Mouse (Mus musculus): Measurements from ENCODE around the gene Pitpnc1. TPM values are rescaled to one million over a fixed set of nuclear protein-coding genes. Genes with fewer than 3 reads are reported as not detected.

Pitpnc1 gene
- total RNA-seq, 2 experiments from 2014 or later: 60.0 to 78.1 TPM

GRCm38 (mm10) chr11:107265861-107266260 is 204.6 kb downstream of the Pitpnc1 start:
- DNase-seq: no peak
- intact Hi-C loops (cut with DNase I): no loop called here

GRCm38 (mm10) chr11:107264889-107265615 is 205.4 kb downstream of the Pitpnc1 start:
- peak; percentile 43 to 58 for DNase-seq
- intact Hi-C loops (cut with DNase I): no loop called here

GRCm38 (mm10) chr11:107263838-107264237 is 206.7 kb downstream of the Pitpnc1 start:
- DNase-seq: no peak
- intact Hi-C loops (cut with DNase I): no loop called here

GRCm38 (mm10) chr11:107259428-107259827 is 211.1 kb downstream of the Pitpnc1 start:
- DNase-seq: no peak
- intact Hi-C loops (cut with DNase I): no loop called here

GRCm38 (mm10) chr11:107255185-107255584 is 215.3 kb downstream of the Pitpnc1 start:
- intact Hi-C loops (cut with DNase I): no loop called here
- DNase-seq: no peak

GRCm38 (mm10) chr11:107254181-107254580 is 216.3 kb downstream of the Pitpnc1 start:
- intact Hi-C loops (cut with DNase I): no loop called here
- DNase-seq: no peak

- intact Hi-C loops (cut with DNase I): no loop called here
- no peak for DNase-seq
These were observed 218.5 kb downstream of the Pitpnc1 start for GRCm38 (mm10) chr11:107252026-107252425.

- intact Hi-C loops (cut with DNase I): no loop called here
- DNase-seq: no peak
These were observed 219.0 kb downstream of the Pitpnc1 start for GRCm38 (mm10) chr11:107251460-107251859.

- DNase-seq: no peak
- intact Hi-C loops (cut with DNase I): no loop called here
These were observed 219.6 kb downstream of the Pitpnc1 start for GRCm38 (mm10) chr11:107250882-107251281.

- intact Hi-C loops (cut with DNase I): no loop called here
These were observed 221.7 kb downstream of the Pitpnc1 start for GRCm38 (mm10) chr11:107248753-107249152.

GRCm38 (mm10) chr11:107245657-107246056 is 224.8 kb downstream of the Pitpnc1 start:
- intact Hi-C loops (cut with DNase I): no loop called here

More at GRCm38 (mm10) chr11:107248753-107249152, 221.7 kb downstream of the Pitpnc1 start:
- no peak for DNase-seq

GRCm38 (mm10) chr11:107243126-107243525 is 227.4 kb downstream of the Pitpnc1 start:
- no peak for DNase-seq
- intact Hi-C loops (cut with DNase I): no loop called here

More at GRCm38 (mm10) chr11:107245657-107246056, 224.8 kb downstream of the Pitpnc1 start:
- DNase-seq: no peak

GRCm38 (mm10) chr11:107241678-107242077 is 228.8 kb downstream of the Pitpnc1 start:
- intact Hi-C loops (cut with DNase I): no loop called here
- DNase-seq: no peak

- intact Hi-C loops (cut with DNase I): no loop called here
- DNase-seq: no peak
These were observed 232.0 kb downstream of the Pitpnc1 start for GRCm38 (mm10) chr11:107238506-107238905.

GRCm38 (mm10) chr11:107237532-107237931 is 233.0 kb downstream of the Pitpnc1 start:
- intact Hi-C loops (cut with DNase I): no loop called here
- no peak for DNase-seq

GRCm38 (mm10) chr11:107233252-107233890 is 237.1 kb downstream of the Pitpnc1 start:
- DNase-seq: no peak
- intact Hi-C loops (cut with DNase I): no loop called here

GRCm38 (mm10) chr11:107230128-107230527 is 240.4 kb downstream of the Pitpnc1 start:
- intact Hi-C loops (cut with DNase I): no loop called here
- no peak for DNase-seq

GRCm38 (mm10) chr11:107226431-107226830 is 244.1 kb downstream of the Pitpnc1 start:
- intact Hi-C loops (cut with DNase I): no loop called here
- DNase-seq: no peak

- intact Hi-C loops (cut with DNase I): no loop called here
- DNase-seq: no peak
These were observed 244.5 kb downstream of the Pitpnc1 start for GRCm38 (mm10) chr11:107226013-107226412.

GRCm38 (mm10) chr11:107225301-107225700 is 245.2 kb downstream of the Pitpnc1 start:
- intact Hi-C loops (cut with DNase I): no loop called here
- DNase-seq: no peak

- intact Hi-C loops (cut with DNase I): no loop called here
These were observed 246.8 kb downstream of the Pitpnc1 start for GRCm38 (mm10) chr11:107223667-107224214.

GRCm38 (mm10) chr11:107223169-107223561 is 247.3 kb downstream of the Pitpnc1 start:
- no peak for DNase-seq
- intact Hi-C loops (cut with DNase I): no loop called here

More at GRCm38 (mm10) chr11:107223667-107224214, 246.8 kb downstream of the Pitpnc1 start:
- DNase-seq: no peak

Data from gastrocnemius, postnatal 36 days (tissue).